Mouse (Mus musculus) left cerebral cortex, adult 18-20 months (tissue): ENCODE measurements at regions not wholly inside any gene's neighbourhood (a gene's known extent, or its start where the extent isn't known, plus 50 kb on each side); places are given as distances from the start of the nearest gene placed in this dataset.

Experiments
- DNase-seq, 2 experiments: peaks; one replicate each; pipeline ENCODE4 v3.0.0; 2021 to 2022; ENCODE audit warnings: low spot score in 2 of 2, mixed read lengths in 1 of 2

DNA sequence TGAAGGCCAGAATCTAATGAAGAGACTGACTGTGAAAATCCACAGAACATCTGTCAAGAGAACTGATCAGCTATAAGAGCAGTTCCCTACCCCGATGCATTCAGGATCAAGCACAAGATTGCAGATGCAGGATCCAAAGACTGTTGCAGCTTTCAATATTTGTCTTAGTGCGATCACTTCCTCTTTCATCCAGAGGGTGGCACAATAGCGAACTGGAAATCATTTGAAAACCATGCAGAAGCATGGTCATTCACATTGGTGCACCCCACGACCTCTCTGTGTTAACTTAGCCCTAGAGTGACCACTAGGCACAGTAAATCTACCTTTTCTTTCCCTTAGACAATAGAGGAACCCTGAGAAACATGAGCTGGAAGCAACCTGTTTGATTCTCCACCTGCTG is 55.8 kb upstream of the Pak3 start:
- peak; percentile 4 to 7 for DNase-seq

DNA sequence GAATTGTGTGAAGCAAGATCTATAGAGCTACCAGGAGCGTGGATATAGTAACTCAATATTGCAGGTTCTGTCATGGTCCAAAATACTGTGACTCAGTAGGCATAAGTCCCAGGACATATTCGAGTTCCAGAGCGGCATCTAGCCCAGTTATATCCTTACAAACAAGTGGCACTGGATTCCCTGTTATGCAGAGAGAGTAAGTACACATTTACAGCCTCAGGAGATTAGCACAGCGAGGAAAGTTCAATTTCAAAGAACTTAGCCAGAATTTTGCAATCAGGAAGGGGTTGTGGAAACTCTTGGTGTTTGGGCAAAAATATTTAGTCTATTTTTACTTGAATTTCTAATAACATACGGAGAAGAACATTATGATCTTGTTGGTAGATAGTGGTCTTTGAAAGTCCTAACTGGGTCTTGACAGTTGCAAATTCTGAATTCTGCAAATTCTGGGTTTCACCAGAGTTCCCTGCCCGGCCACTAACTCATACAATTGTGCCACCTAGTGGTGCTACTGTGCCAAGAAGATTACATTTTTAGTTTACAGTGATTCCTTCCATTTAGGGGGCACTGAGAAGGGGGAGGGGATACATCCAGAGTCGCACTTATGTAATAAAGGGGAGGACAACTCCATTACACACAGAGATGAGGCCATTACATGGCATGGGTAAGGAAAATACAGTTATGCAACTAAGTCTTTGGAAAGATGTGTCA is 54.7 kb upstream of the Chrdl1 start:
- DNase-seq: peak; percentile 8 to 12

DNA sequence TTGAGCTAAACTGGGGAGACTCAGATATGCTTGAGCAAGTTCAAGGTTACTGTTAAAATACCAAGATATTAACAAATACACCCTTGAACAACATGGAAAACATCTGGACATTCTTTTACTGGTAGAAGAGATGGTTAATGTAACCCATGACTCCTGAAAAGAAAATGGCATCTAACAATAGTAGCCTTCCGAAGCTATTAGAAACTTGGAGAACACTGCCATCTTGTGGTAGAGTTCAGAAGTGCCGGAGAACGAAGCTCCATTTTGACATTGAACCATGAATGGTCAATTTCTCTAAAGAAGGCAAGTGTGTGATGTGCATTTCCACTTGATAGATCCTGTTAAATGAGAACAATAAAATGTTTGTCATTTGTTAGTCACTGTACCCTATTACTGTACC is 50.5 kb upstream of the Chrdl1 start:
- peak; percentile 30 to 58 for DNase-seq
